Mouse (Mus musculus) C2C12 (cell line): Measurements from ENCODE around the gene Clpp. TPM values are rescaled to one million over a fixed set of nuclear protein-coding genes. Genes with fewer than 3 reads are reported as not detected.

ENCODE experiments used
- H3K27me3 ChIP-seq: one replicate; pipeline ENCODE4 v1.6.1; 2011; ENCODE audit not compliant: control insufficient read depth, insufficient read depth, insufficient read length
- H3K36me3 ChIP-seq: one replicate; pipeline ENCODE4 v1.6.1; 2011; ENCODE audit not compliant: control insufficient read depth, insufficient read depth
- H3K4me3 ChIP-seq: one replicate; pipeline ENCODE4 v1.5.1; 2011; ENCODE audit warnings: mild to moderate bottlenecking, control low read depth; ENCODE audit not compliant: poor library complexity, insufficient read depth, severe bottlenecking
- H3K79me2 ChIP-seq: one replicate; pipeline ENCODE4 v1.6.1; 2011; ENCODE audit not compliant: control insufficient read depth, insufficient read depth
- H3K79me3 ChIP-seq: one replicate; pipeline ENCODE4 v1.6.1; 2011; ENCODE audit warnings: low read depth, control low read depth
- H3ac ChIP-seq: one replicate; pipeline ENCODE3; 2011; ENCODE audit warnings: low read depth; ENCODE audit not compliant: control insufficient read depth, insufficient read length
- CEBPB ChIP-seq: IDR thresholded peaks from one replicate; pipeline ENCODE4 v1.6.1; 2011; ENCODE audit warnings: low read depth, mild to moderate bottlenecking, control low read depth, moderate library complexity
- FOSL1 ChIP-seq: IDR thresholded peaks from one replicate; pipeline ENCODE4 v1.8.0; 2011; ENCODE audit warnings: mild to moderate bottlenecking, low read length; ENCODE audit not compliant: poor library complexity, insufficient read depth, severe bottlenecking
- polyA plus RNA-seq: library from polyadenylated mRNA; unstranded; fragments of >200 nt; fragmentation: generic; extraction: Trizol; gene quantifications from one replicate; pipeline ENCODE4 v1.2.1, GENCODE M21; 2012; ENCODE audit warnings: missing spikeins

Gene Clpp
- polyA plus RNA-seq, 1 experiment = 153 TPM

GRCm38 (mm10) chr17:57041554-57041953 lies 51.4 kb downstream of the Clpp start, which contains the start of gene Slc25a41:
Slc25a41 (minus strand) TSS chr17:57041654.
- H3K36me3 ChIP-seq = no peaks in the 10 kb centered on the region
- peaks cover 35% of the 10 kb centered on the region for H3K27me3 ChIP-seq
- H3K4me3 ChIP-seq = no peak within 1 kb of the TSS
- TF ChIP-seq FOSL1 = no peak
- no peak for TF ChIP-seq CEBPB
- H3K79me3 ChIP-seq = no peaks in the 10 kb centered on the region
- H3K79me2 ChIP-seq = no peaks in the 10 kb centered on the region
- no peak within 1 kb of the TSS for H3ac ChIP-seq

Other genes with a start within 250 kb of the Clpp start
- 0.67 TPM for gene Nrtn, start 232.8 kb upstream of the Clpp start, polyA plus RNA-seq
- 40.1 TPM for gene Dus3l, start 225.5 kb upstream of the Clpp start, polyA plus RNA-seq
- 0.47 TPM for gene Prr22, start 220.1 kb upstream of the Clpp start, polyA plus RNA-seq
- gene Rfx2, start 159.3 kb upstream of the Clpp start, polyA plus RNA-seq = 2.6 TPM
- gene Acsbg2, start 115.9 kb upstream of the Clpp start, polyA plus RNA-seq = not detected
- 0.02 TPM for gene 1700061G19Rik, start 114.8 kb upstream of the Clpp start, polyA plus RNA-seq
- 38.9 TPM for gene Mllt1, start 54.9 kb upstream of the Clpp start, polyA plus RNA-seq
- gene Acer1, start 8.2 kb upstream of the Clpp start, polyA plus RNA-seq = not detected
- gene Alkbh7, start 7.0 kb downstream of the Clpp start, polyA plus RNA-seq = 24.1 TPM
- gene Pspn, start 9.7 kb downstream of the Clpp start, polyA plus RNA-seq = 0.63 TPM
- 76.8 TPM for gene Gtf2f1, start 21.0 kb downstream of the Clpp start, polyA plus RNA-seq
- gene Gm17949, start 21.2 kb downstream of the Clpp start, polyA plus RNA-seq = not detected
- 68.5 TPM for gene Khsrp, start 41.2 kb downstream of the Clpp start, polyA plus RNA-seq
- not detected for gene Slc25a41, start 51.3 kb downstream of the Clpp start, polyA plus RNA-seq
- gene Crb3, start 68.8 kb downstream of the Clpp start, polyA plus RNA-seq = not detected
- 0.89 TPM for gene Slc25a23, start 69.6 kb downstream of the Clpp start, polyA plus RNA-seq
- not detected for gene Dennd1c, start 88.2 kb downstream of the Clpp start, polyA plus RNA-seq
- gene Tubb4a, start 97.5 kb downstream of the Clpp start, polyA plus RNA-seq = 0.18 TPM
- 11.8 TPM for gene Tnfsf9, start 115.0 kb downstream of the Clpp start, polyA plus RNA-seq
- gene Cd70, start 159.5 kb downstream of the Clpp start, polyA plus RNA-seq = not detected
- gene Tnfsf14, start 203.9 kb downstream of the Clpp start, polyA plus RNA-seq = not detected
- 0.01 TPM for gene C3, start 237.8 kb downstream of the Clpp start, polyA plus RNA-seq